Mouse (Mus musculus) ES-E14 (cell line): ENCODE results near the gene Pagr1b. TPM values are rescaled to one million over a fixed set of nuclear protein-coding genes. Genes with fewer than 3 reads are reported as not detected.

Source experiments
- DNase-seq: peaks from one replicate; pipeline ENCODE4 v3.0.0-alpha.2; 2013; ENCODE audit warnings: low read depth, low spot score
- H3K27ac ChIP-seq: 2 replicates; pipeline ENCODE4 v1.5.1; 2012; ENCODE audit warnings: low read depth, mild to moderate bottlenecking, low read length, moderate library complexity, mixed read lengths; ENCODE audit not compliant: poor library complexity, insufficient read depth, severe bottlenecking
- H3K36me3 ChIP-seq: 2 replicates; pipeline ENCODE4 v1.6.1; 2012; ENCODE audit warnings: mild to moderate bottlenecking, low read length, moderate library complexity, mixed read lengths; ENCODE audit not compliant: control insufficient read depth, poor library complexity, insufficient read depth, severe bottlenecking
- H3K4me1 ChIP-seq, 2 experiments: fragments of 150-350 bp in 1 of 2; sonication (generic) in 1 of 2; 2 replicates each; pipeline ENCODE4 v1.6.1; 2012; ENCODE audit warnings: low read length in 2 of 2, mild to moderate bottlenecking in 1 of 2, mixed read lengths in 1 of 2; ENCODE audit not compliant: control insufficient read depth in 2 of 2, insufficient read depth in 2 of 2, poor library complexity in 1 of 2
- H3K4me3 ChIP-seq, 2 experiments: fragments of 150-350 bp in 1 of 2; sonication (generic) in 1 of 2; 2 replicates each; pipeline ENCODE4 v1.5.1; 2012; ENCODE audit warnings: low read length in 2 of 2, low read depth in 1 of 2, mild to moderate bottlenecking in 1 of 2, mixed read lengths in 1 of 2; ENCODE audit not compliant: insufficient read depth in 1 of 2, poor library complexity in 1 of 2, severe bottlenecking in 1 of 2
- H3K9ac ChIP-seq: 2 replicates; pipeline ENCODE4 v1.6.1; 2012; ENCODE audit warnings: low read depth, mild to moderate bottlenecking, low read length, mixed read lengths; ENCODE audit not compliant: poor library complexity, insufficient read depth, severe bottlenecking
- H3K9me3 ChIP-seq: fragments of 150-350 bp; sonication (generic); 2 replicates; pipeline ENCODE4 v1.6.1; 2012; ENCODE audit warnings: low read depth, mild to moderate bottlenecking, low read length; ENCODE audit not compliant: control insufficient read depth, insufficient read depth
- CHD2 ChIP-seq: IDR thresholded peaks from 2 replicates; pipeline ENCODE4 v1.6.1; 2014; ENCODE audit warnings: mild to moderate bottlenecking, low read depth, low read length, inconsistent platforms
- HCFC1 ChIP-seq: IDR thresholded peaks from 2 replicates; pipeline ENCODE4 v1.6.1; 2012; ENCODE audit warnings: low read length, inconsistent platforms, borderline replicate concordance; ENCODE audit not compliant: insufficient read depth
- MAFK ChIP-seq: IDR thresholded peaks from 2 replicates; pipeline ENCODE4 v1.6.1; 2014; ENCODE audit warnings: mild to moderate bottlenecking, low read depth, low read length, inconsistent platforms; ENCODE audit not compliant: insufficient read depth
- ZC3H11A ChIP-seq: IDR thresholded peaks from 2 replicates; pipeline ENCODE4 v1.6.1; 2012; ENCODE audit warnings: low read depth, mild to moderate bottlenecking, inconsistent platforms, low read length, borderline replicate concordance
- ZNF384 ChIP-seq: IDR thresholded peaks from 2 replicates; pipeline ENCODE4 v1.6.1; 2012; ENCODE audit warnings: low read depth, low read length, inconsistent platforms
- in situ Hi-C, 2 experiments: fragments of 600-800 bp; cut with MboI; formaldehyde crosslinking; loops; one replicate each; pipeline ENCODE4 v1.15.1; 2025; ENCODE audit warnings: low sequenced_read_pairs in 2 of 2, inconsistent platforms in 1 of 2; ENCODE audit not compliant: unreplicated experiment in 2 of 2
- total RNA-seq: library from RNA; depleted of rRNA; stranded (reverse); fragments of 300-350 nt; gene quantifications from 2 replicates; pipeline ENCODE4 v1.2.3, GENCODE M21; 2012

Gene Pagr1b
- total RNA-seq, 1 experiment: 1.3 TPM

- in situ Hi-C loops: no loop called here
- Histone ChIP-seq H3K9ac (no peak overlapping the region), H3K9me3 (no peaks in the 10 kb centered on the region), H3K4me1 (peaks cover 5 to 12% of the 10 kb centered on the region in 2 experiments; a peak in 2 of 4 replicates), H3K27ac (no peak overlapping the region), H3K36me3 (peaks cover 52% of the 10 kb centered on the region), H3K4me3 (no peak overlapping the region)
- DNase-seq: no peak
- TF ChIP-seq MAFK: 0 out of 2 replicates have a peak, but pooled peaks have one; percentile 22
- no peak for TF ChIP-seq HCFC1
These were observed 13.9 kb upstream of the Pagr1b start for GRCm38 (mm10) chr7:127030172-127030571.

DNA sequence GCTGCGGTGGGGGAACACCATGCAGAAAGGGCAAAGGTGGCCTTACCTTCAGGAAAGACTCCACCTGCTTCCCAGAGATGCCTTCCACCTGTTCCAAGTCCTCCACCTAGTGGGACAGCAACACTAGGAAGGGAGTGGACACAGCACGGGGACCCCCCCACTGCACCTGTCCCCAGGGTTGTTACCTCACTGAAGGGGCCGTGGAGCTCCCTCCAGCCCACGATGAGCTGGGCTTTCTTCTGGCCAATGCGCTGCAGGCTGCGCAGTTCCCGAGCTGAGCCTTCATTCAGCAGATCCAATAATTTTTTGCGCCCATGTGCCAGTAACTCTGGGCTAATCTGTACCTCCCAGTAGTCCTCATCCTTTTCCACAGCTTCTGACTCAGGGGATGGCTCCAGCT, 11.6 kb upstream of the Pagr1b start:
- DNase-seq: no peak
- H3K27ac ChIP-seq: peak overlapping the region; percentile 80
- TF ChIP-seq CHD2 (no peak), HCFC1 (no peak), ZNF384 (no peak), ZC3H11A (no peak), MAFK (no peak)
- H3K4me1 ChIP-seq: peaks cover 6 to 16% of the 10 kb centered on the region in 2 experiments; a peak in 3 of 4 replicates
- H3K4me3 ChIP-seq: peak overlapping the region; percentile 65 to 87
- in situ Hi-C loops: no loop called here
- peaks cover 58% of the 10 kb centered on the region for H3K36me3 ChIP-seq
- peak overlapping the region; percentile 72 for H3K9ac ChIP-seq
- H3K9me3 ChIP-seq: no peaks in the 10 kb centered on the region

GRCm38 (mm10) chr7:127026984-127027726, 10.9 kb upstream of the Pagr1b start, which contains the start of gene Maz:
Gene Maz, minus strand, starts transcription at chr7:127027037.
- H3K36me3 ChIP-seq: peaks cover 58% of the 10 kb centered on the region
- DNase-seq: peak; percentile 98
- H3K4me3 ChIP-seq: peak within 1 kb of the TSS; percentile 87 to 89
- H3K4me1 ChIP-seq: peaks cover 6 to 17% of the 10 kb centered on the region in 2 experiments; a peak in 3 of 4 replicates
- peak within 1 kb of the TSS; percentile 99 for H3K27ac ChIP-seq
- peak within 1 kb of the TSS; percentile 90 for H3K9ac ChIP-seq
- H3K9me3 ChIP-seq: no peaks in the 10 kb centered on the region
- TF ChIP-seq MAFK (no peak), ZC3H11A (no peak), ZNF384 (no peak), CHD2 (no peak), HCFC1 (peak; percentile 70; the same call in 1 of the 2 replicates)
- in situ Hi-C loops: no loop called here

DNA sequence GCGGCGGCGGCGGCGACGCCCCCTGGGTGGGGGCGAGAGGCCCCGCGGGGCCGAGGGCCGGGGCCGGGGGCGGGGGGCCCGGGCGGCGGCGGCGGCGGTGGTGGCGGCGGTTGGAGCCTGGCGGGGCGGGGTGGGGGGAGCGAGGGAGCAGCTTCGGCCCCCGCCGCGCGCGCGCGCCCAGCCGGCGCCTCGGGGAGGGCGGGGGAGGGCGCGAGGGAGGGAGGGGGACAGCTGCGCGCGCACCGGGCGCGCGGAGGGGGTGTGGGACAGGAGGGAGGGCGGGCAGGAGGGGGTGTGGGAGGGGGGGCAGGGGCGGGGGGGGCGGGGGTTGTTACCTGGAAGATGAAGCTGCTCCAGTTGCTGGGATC, 10.3 kb upstream of the Pagr1b start:
- TF ChIP-seq ZNF384 (no peak), MAFK (no peak), ZC3H11A (no peak), HCFC1 (no peak), CHD2 (no peak)
- H3K36me3 ChIP-seq: peaks cover 55% of the 10 kb centered on the region
- H3K4me1 ChIP-seq: peaks cover 8 to 15% of the 10 kb centered on the region in 2 experiments; a peak in 2 of 4 replicates
- peak overlapping the region; percentile 99 for H3K27ac ChIP-seq
- H3K9ac ChIP-seq: peak overlapping the region; percentile 90
- in situ Hi-C loops: no loop called here
- no peaks in the 10 kb centered on the region for H3K9me3 ChIP-seq
- peak overlapping the region; percentile 3 to 87; a peak in 3 of 4 replicates for H3K4me3 ChIP-seq
- DNase-seq: no peak
